ENCODE assay signal across 10 mouse cellular contexts in the genomic region with DNA sequence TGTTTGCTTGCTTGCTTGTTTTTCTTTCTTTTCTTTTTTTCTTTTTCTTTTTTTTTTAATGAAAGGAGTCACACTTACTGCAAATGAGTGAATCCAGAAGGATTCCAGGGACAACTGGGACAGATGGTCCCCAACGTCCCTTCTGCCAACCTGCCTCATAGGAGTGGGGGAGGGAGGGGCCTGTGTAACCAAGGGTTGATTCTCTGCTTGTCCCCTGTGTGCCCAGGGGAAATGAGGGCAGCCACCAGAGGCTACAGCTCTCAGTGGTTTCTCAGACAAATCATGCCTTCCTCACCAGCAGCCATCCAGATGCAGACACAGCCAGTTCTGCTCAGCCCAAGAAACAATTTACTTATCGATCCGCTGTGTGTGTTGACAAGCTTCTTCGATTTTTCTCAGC. TPM values are rescaled to one million over a fixed set of nuclear protein-coding genes. Genes with fewer than 3 reads are reported as not detected.
DNase-seq lines count a peak whose midpoint lies in the region; ATAC-seq lines count a peak whose summit lies in the region.
"Had no signal": no experiment of that assay in that cellular context is flagged by ENCODE, and none has a peak within 500 bp of the region (broad histone marks: within the 10 kb centered on the region; RNA-seq: fewer than 3 reads in every experiment).

No protein-coding gene starts in this region.

- H3K27me3 ChIP-seq in midbrain, embryonic 11.5 days (ENCODE audit: control insufficient read depth, insufficient read depth, low read length): no peaks in the 10 kb centered on the region
- no peaks in the 10 kb centered on the region for H3K27me3 ChIP-seq in midbrain, embryonic 15.5 days (replicated peaks)
- H3K27me3 ChIP-seq in liver, embryonic 12.5 days (replicated peaks): 0 out of 2 replicates have a peak, but pooled peaks cover 3% of the 10 kb centered on the region
- H3K27me3 ChIP-seq: limb, embryonic 12.5 days; lung, embryonic 15.5 days had no signal

- no peak overlapping the region for H3K9ac ChIP-seq in midbrain, embryonic 11.5 days (ENCODE audit: low read length)
- H3K9ac ChIP-seq in midbrain, embryonic 15.5 days: no peak overlapping the region
- H3K9ac ChIP-seq in liver, embryonic 12.5 days: no peak overlapping the region
- H3K9ac ChIP-seq: limb, embryonic 12.5 days; lung, embryonic 15.5 days had no signal

- 68% methylated on average over 4 of the region's 4 CpGs for WGBS in midbrain, embryonic 11.5 days
- 60% methylated on average over 4 of the region's 4 CpGs for WGBS in midbrain, embryonic 15.5 days
- WGBS in liver, embryonic 12.5 days (ENCODE audit: insufficient replicate concordance): 80% methylated on average over 4 of the region's 4 CpGs

- ATAC-seq in midbrain, embryonic 11.5 days (ENCODE audit: low FRiP score): peak; percentile 80; the same call in 1 of the 2 replicates
- ATAC-seq in midbrain, embryonic 15.5 days (replicated peaks): no peak
- ATAC-seq in liver, embryonic 12.5 days: no peak

- no peaks in the 10 kb centered on the region for H3K36me3 ChIP-seq in midbrain, embryonic 11.5 days (ENCODE audit: control insufficient read depth, insufficient read depth, low read length)
- no peaks in the 10 kb centered on the region for H3K36me3 ChIP-seq in midbrain, embryonic 15.5 days (replicated peaks)
- H3K36me3 ChIP-seq in liver, embryonic 12.5 days: no peaks in the 10 kb centered on the region
- H3K36me3 ChIP-seq: limb, embryonic 12.5 days; lung, embryonic 15.5 days had no signal

- no peak overlapping the region for H3K4me2 ChIP-seq in midbrain, embryonic 11.5 days
- no peak overlapping the region for H3K4me2 ChIP-seq in midbrain, embryonic 15.5 days
- no peak overlapping the region for H3K4me2 ChIP-seq in liver, embryonic 12.5 days
- H3K4me2 ChIP-seq: limb, embryonic 12.5 days; lung, embryonic 15.5 days had no signal

- no peaks in the 10 kb centered on the region for H3K4me1 ChIP-seq in midbrain, embryonic 11.5 days (ENCODE audit: control insufficient read depth, insufficient read depth, low read length)
- H3K4me1 ChIP-seq in midbrain, embryonic 15.5 days: no peaks in the 10 kb centered on the region
- peaks cover 27% of the 10 kb centered on the region for H3K4me1 ChIP-seq in liver, embryonic 12.5 days
- H3K4me1 ChIP-seq: lung, embryonic 15.5 days had no signal

- no peak overlapping the region for H3K4me3 ChIP-seq in midbrain, embryonic 11.5 days (ENCODE audit: low read depth, low read length)
- H3K4me3 ChIP-seq in midbrain, embryonic 15.5 days: no peak overlapping the region
- no peak overlapping the region for H3K4me3 ChIP-seq in liver, embryonic 12.5 days
- H3K4me3 ChIP-seq: limb, embryonic 12.5 days; lung, embryonic 15.5 days had no signal

- no peaks in the 10 kb centered on the region for H3K9me3 ChIP-seq in midbrain, embryonic 11.5 days (ENCODE audit: control insufficient read depth, low read length)
- H3K9me3 ChIP-seq in midbrain, embryonic 15.5 days: no peaks in the 10 kb centered on the region
- H3K9me3 ChIP-seq in liver, embryonic 12.5 days (replicated peaks): no peaks in the 10 kb centered on the region
- H3K9me3 ChIP-seq: limb, embryonic 12.5 days; lung, embryonic 15.5 days had no signal

- no peak for DNase-seq in midbrain, embryonic 11.5 days (ENCODE audit: low spot score, missing footprints)
- DNase-seq in cerebellum, adult 11-12 months: peak; percentile 82
- peak; percentile 49 for DNase-seq in embryo, embryonic 10.5 days (ENCODE audit: low spot score)
- DNase-seq in mesoderm, embryonic 11.5 days (ENCODE audit: low read depth, low spot score): peak; percentile 35
- no peak for DNase-seq in kidney, adult 9 months
- DNase-seq: thymus, postnatal 25 days had no signal

- H3K27ac ChIP-seq in midbrain, embryonic 11.5 days (ENCODE audit: low read depth, low read length): no peak overlapping the region
- no peak overlapping the region for H3K27ac ChIP-seq in midbrain, embryonic 15.5 days
- H3K27ac ChIP-seq in liver, embryonic 12.5 days: no peak overlapping the region
- H3K27ac ChIP-seq: limb, embryonic 12.5 days; lung, embryonic 15.5 days had no signal

RNA-seq across cellular contexts. Expression of a gene that starts 32.3 kb away (rescaled TPM):
- 31.5 and 32.0 TPM in 2 replicates for polyA plus RNA-seq in midbrain, embryonic 11.5 days (2014; fragmentation: Nextera tagmentation; extraction: Ambion mirVana)
- 21.7 and 23.4 TPM in 2 replicates for polyA plus RNA-seq in midbrain, embryonic 15.5 days (2015; fragmentation: Nextera tagmentation; extraction: Ambion mirVana)
- 17.7 and 20.8 TPM in 2 replicates for polyA plus RNA-seq in liver, embryonic 12.5 days (2016; fragmentation: Nextera tagmentation; extraction: Ambion mirVana)

RNA-seq across cellular contexts. Expression of a gene that starts 54.3 kb away (rescaled TPM):
- polyA plus RNA-seq in midbrain, embryonic 11.5 days (2014; fragmentation: Nextera tagmentation; extraction: Ambion mirVana): 0.14 TPM in 1 of 2 replicates, not detected in the other
- 0.17 and 0.23 TPM in 2 replicates for polyA plus RNA-seq in midbrain, embryonic 15.5 days (2015; fragmentation: Nextera tagmentation; extraction: Ambion mirVana)
- polyA plus RNA-seq in liver, embryonic 12.5 days (2016; fragmentation: Nextera tagmentation; extraction: Ambion mirVana): not detected in 2 replicates
- polyA plus RNA-seq: limb, embryonic 12.5 days had no signal

Comparison
In these comparisons a context has a peak if more than half of its experiments do, and no peak if none do; other contexts are left out.
1. DNase-seq: peak in cerebellum, adult 11-12 months (single experiment), embryo, embryonic 10.5 days (single experiment) and mesoderm, embryonic 11.5 days (single experiment); none in midbrain, embryonic 11.5 days (single experiment) and kidney, adult 9 months (single experiment).